Mouse (Mus musculus) intestine, embryonic 16.5 days (tissue): Measurements from ENCODE around the gene Bicd1. TPM values are rescaled to one million over a fixed set of nuclear protein-coding genes. Genes with fewer than 3 reads are reported as not detected.

Source experiments
- microRNA-seq: library from miRNA; unstranded; fragments of <30 nt; microRNA quantifications from one replicate; pipeline ENCODE4, GENCODE M21; 2016
- polyA plus RNA-seq: library from polyadenylated mRNA; unstranded; fragments of >200 nt; fragmentation: Nextera tagmentation; extraction: Ambion mirVana; gene quantifications from 2 replicates; pipeline ENCODE4 v1.2.1, GENCODE M21; 2015

Gene Bicd1
- polyA plus RNA-seq, 1 experiment from 2014 or later: 11.4 TPM

Small RNA genes lying within 50 kb of the gene (microRNA-seq; reads per million reads assigned to microRNA genes)
- gene Gm24307: not detected

Other genes starting within 250 kb of the Bicd1 start
- 20.4 and 21.7 TPM in 2 replicates for gene Amn1, start 220.2 kb upstream of the Bicd1 start, polyA plus RNA-seq
- 26.8 and 30.5 TPM in 2 replicates for gene Resf1, start 99.5 kb upstream of the Bicd1 start, polyA plus RNA-seq